Mouse (Mus musculus) liver, embryonic 13.5 days (tissue): ENCODE data around the gene Cela2a. TPM values are rescaled to one million over a fixed set of nuclear protein-coding genes. Genes with fewer than 3 reads are reported as not detected.
"Not testable (repeated sequence)": the region's sequence is repeated elsewhere in the genome, so short reads cannot be mapped to it uniquely, and the experiment has no call there.

Source experiments
- ATAC-seq: fragments of 200-750 bp; cut with Nextera tagmentation; 2 replicates; pipeline ENCODE4 v1.8.0; 2017; ENCODE audit warnings: low read depth, mild to moderate bottlenecking, moderate number of reproducible peaks, moderate library complexity
- DNase-seq: peaks from one replicate; pipeline ENCODE4 v3.0.0; 2022
- H3K27ac ChIP-seq: fragments of 300-500 bp; sonication (generic); 2 replicates; pipeline ENCODE4 v1.5.1; 2015; ENCODE audit warnings: moderate library complexity, mild to moderate bottlenecking, inconsistent platforms
- H3K27me3 ChIP-seq: fragments of 300-500 bp; sonication (generic); 2 replicates; pipeline ENCODE4 v1.6.1; 2015; ENCODE audit warnings: mild to moderate bottlenecking, inconsistent platforms
- H3K36me3 ChIP-seq: fragments of 300-500 bp; sonication (generic); 2 replicates; pipeline ENCODE4 v1.6.1; 2015; ENCODE audit warnings: mild to moderate bottlenecking, inconsistent platforms
- H3K4me1 ChIP-seq: fragments of 300-500 bp; sonication (generic); replicated peaks from 2 replicates; pipeline ENCODE4 v1.6.1; 2015; ENCODE audit warnings: inconsistent platforms
- H3K4me2 ChIP-seq: fragments of 300-500 bp; sonication (generic); 2 replicates; pipeline ENCODE4 v1.6.1; 2015; ENCODE audit warnings: inconsistent platforms, mild to moderate bottlenecking, moderate library complexity
- H3K4me3 ChIP-seq: fragments of 300-500 bp; sonication (generic); replicated peaks from 2 replicates; pipeline ENCODE4 v1.5.1; 2015; ENCODE audit warnings: mild to moderate bottlenecking, inconsistent platforms
- H3K9ac ChIP-seq: fragments of 300-500 bp; sonication (generic); 2 replicates; pipeline ENCODE4 v1.6.1; 2015; ENCODE audit warnings: mild to moderate bottlenecking, inconsistent platforms
- H3K9me3 ChIP-seq: fragments of 300-500 bp; sonication (generic); replicated peaks from 2 replicates; pipeline ENCODE4 v1.6.1; 2016; ENCODE audit warnings: inconsistent platforms
- WGBS: fragments of 180-500 bp; shearing (Covaris S2); methylation state at CpG from one replicate; pipeline ENCODE4 v1.1.7; 2015; ENCODE audit not compliant: insufficient replicate concordance; 5-methylcytosine and 5-hydroxymethylcytosine counted together
- polyA plus RNA-seq: library from polyadenylated mRNA; unstranded; fragments of >200 nt; fragmentation: Nextera tagmentation; extraction: Ambion mirVana; gene quantifications from 2 replicates; pipeline ENCODE4 v1.2.1, GENCODE M21; 2015

Gene Cela2a
- polyA plus RNA-seq, 1 experiment from 2014 or later = 0.18 TPM

DNA sequence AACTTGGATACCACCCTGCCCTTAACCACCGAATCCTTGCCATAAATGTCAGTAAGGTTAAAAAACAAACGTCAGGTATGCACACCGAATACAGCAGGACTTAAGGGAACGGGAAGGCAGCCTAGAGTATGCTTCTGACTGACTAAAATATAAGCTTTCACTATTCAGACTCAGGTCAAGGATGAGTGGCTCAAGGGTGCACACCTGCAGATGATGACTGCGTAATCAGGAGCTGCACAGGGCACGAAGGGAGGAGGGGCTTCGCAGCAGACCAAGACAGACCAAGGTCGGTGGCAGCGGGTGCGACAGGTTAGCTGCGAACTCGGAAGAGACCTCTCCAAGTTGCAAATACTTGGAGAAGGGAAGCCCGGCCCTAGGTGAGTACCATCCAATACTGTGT lies 39.8 kb downstream of the Cela2a start:
- Histone ChIP-seq H3K4me1 (peaks cover 18% of the 10 kb centered on the region), H3K4me3 (no peak overlapping the region), H3K27me3 (no peaks in the 10 kb centered on the region), H3K9me3 (no peaks in the 10 kb centered on the region), H3K4me2 (no peak overlapping the region), H3K9ac (0 out of 2 replicates have a peak overlapping the region, but pooled peaks have one; percentile 6), H3K36me3 (peaks cover 72% of the 10 kb centered on the region), H3K27ac (no peak overlapping the region)
- DNase-seq (no peak), ATAC-seq (no peak)
- 87% methylated on average over 13 of the region's 13 CpGs for WGBS

DNA sequence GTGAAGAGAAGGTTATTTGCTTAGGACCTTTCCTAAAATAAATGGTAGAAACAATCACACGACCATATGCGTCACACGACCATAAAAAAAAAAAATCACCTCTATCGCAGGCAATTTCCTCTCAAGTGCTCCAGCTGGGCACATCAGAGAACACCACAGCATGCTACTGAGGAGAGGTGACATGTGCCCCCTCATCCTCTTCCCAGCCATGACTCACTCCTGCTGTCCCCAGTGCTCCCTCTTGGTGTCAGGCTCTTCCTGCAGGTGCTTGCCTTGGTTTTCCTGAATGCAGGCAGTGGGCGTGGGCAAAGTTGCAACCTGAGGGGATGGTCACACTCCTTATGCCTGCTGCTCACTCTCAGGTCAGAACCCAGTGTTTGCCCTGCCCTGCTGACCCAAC lies 41.1 kb downstream of the Cela2a start:
- ATAC-seq (no peak), DNase-seq (no peak)
- H3K4me2 ChIP-seq = no peak overlapping the region
- no peak overlapping the region for H3K4me3 ChIP-seq
- H3K9me3 ChIP-seq = no peaks in the 10 kb centered on the region
- H3K4me1 ChIP-seq = peaks cover 11% of the 10 kb centered on the region
- H3K36me3 ChIP-seq = peaks cover 85% of the 10 kb centered on the region
- H3K27ac ChIP-seq = no peak overlapping the region
- 84% methylated on average over 5 of the region's 5 CpGs for WGBS
- no peaks in the 10 kb centered on the region for H3K27me3 ChIP-seq
- no peak overlapping the region for H3K9ac ChIP-seq

DNA sequence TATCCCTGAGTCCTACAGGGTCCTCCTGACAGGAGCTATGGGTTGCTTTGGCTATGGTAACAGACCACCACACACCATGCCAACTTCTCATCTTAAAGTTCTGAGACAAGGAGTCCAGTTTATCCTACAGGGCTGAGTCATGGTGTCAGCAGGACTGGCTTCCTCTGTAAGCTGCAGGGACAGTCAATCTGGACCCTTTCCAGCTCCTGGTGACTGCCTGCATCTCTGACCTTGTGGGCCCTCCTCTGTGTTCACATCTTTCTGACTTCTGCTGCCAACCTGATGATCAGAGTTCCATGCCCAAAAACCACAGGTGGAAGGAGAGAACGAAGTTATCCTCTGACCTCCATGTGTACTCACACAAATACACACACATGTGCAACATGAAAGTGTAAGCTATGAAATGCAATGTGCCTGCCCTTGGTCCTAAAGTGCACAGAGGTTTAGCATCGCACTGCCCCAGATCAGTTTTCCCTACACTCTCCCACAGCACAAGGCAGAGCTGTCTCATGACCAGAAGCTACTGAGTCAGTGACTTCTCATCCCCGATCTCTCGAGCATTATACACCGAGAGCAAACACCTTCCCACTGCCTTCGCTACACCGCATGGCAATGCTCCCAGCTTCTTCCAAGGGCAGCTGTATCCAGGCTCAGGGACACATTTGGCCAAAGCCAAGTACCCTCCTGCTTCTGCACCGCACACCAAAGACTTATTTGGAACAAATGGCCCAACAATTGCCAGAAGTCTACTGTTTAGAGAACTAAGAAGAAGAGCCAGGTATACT lies 44.6 kb downstream of the Cela2a start:
- Histone ChIP-seq H3K4me3 (no peak overlapping the region), H3K27me3 (no peaks in the 10 kb centered on the region), H3K27ac (no peak overlapping the region; the same call in 1 of the 2 replicates), H3K4me1 (no peaks in the 10 kb centered on the region; the same call in 1 of the 2 replicates), H3K4me2 (no peak overlapping the region), H3K9me3 (no peaks in the 10 kb centered on the region), H3K9ac (no peak overlapping the region), H3K36me3 (peaks cover 97% of the 10 kb centered on the region)
- 89% methylated on average over 8 of the region's 8 CpGs for whole genome bisulfite sequencing
- ATAC-seq = no peak
- no peak for DNase-seq

DNA sequence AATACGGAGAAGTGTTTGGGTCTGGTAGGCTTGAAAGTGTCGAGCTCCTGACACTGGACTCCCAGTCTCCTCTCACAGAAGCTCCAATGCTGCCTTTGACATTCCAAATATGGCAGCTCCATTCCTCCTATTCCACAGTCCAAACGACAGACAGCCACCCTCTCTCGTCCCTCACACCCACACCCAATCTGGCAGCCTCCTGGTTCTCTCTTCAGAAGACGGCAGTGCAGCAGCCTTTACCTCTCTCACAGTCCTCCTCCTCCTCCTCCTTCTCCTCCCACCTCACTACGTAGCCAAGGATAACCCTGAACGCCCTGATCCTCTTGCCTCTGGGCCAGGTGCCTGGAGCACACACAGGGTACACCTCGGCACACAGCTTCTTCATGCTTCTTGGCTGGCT lies 46.1 kb downstream of the Cela2a start:
- H3K9ac ChIP-seq = no peak overlapping the region
- no peaks in the 10 kb centered on the region for H3K9me3 ChIP-seq
- 84% methylated on average over 8 of the region's 8 CpGs for WGBS
- H3K4me3 ChIP-seq = no peak overlapping the region
- H3K27ac ChIP-seq = peak overlapping the region; percentile 15; the same call in 1 of the 2 replicates
- H3K4me2 ChIP-seq = no peak overlapping the region
- no peaks in the 10 kb centered on the region for H3K27me3 ChIP-seq
- DNase-seq (no peak), ATAC-seq (no peak)
- peaks cover 97% of the 10 kb centered on the region for H3K36me3 ChIP-seq
- no peaks in the 10 kb centered on the region; the same call in 1 of the 2 replicates for H3K4me1 ChIP-seq

DNA sequence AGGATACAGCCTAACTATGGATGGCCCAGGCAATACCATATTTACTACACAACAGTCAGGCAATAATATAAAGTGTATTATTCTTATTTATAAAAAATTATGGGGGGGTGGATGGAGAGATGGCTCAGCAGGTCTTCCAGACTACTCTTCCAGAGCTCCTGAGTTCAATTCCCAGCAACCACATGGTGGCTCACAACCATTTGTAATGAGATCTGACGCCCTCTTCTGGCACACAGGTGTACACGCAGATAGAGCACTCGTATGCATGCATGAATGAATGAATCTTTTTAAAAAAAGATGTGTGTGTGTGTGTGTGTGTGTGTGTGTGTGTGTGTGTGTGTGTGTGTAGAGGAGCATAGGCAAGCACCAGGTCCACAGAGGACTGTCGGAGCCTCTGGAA lies 52.9 kb downstream of the Cela2a start:
- Histone ChIP-seq H3K36me3 (peaks cover 91% of the 10 kb centered on the region), H3K4me1 (peaks cover 48% of the 10 kb centered on the region), H3K27ac (peak overlapping the region; percentile 58)
- not testable (repeated sequence) for H3K9ac ChIP-seq, H3K27me3 ChIP-seq, H3K4me3 ChIP-seq, DNase-seq, H3K9me3 ChIP-seq, ATAC-seq, H3K4me2 ChIP-seq
- WGBS = 85% methylated on average over 4 of the region's 4 CpGs

DNA sequence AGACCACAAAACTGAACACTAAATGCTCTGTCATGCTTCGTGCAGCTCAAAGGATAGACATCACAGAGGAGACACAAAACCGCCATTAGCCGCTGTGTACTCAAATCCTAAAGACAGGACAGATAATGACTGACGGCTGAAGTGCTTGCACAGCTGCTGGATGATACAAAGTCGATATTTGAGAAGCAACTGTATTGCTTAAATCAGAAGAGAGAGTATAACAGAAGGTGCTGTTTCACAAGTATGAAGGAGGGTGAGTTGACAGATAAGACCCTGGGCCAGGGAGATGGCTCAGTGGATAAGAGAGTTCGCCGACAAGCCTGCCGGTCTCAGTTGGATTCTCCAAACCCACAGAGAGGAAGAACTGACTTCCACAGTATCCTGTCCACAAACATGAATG lies 54.1 kb downstream of the Cela2a start:
- ATAC-seq (no peak), DNase-seq (no peak)
- Histone ChIP-seq H3K9me3 (no peaks in the 10 kb centered on the region), H3K4me3 (no peak overlapping the region), H3K4me2 (no peak overlapping the region), H3K9ac (0 out of 2 replicates have a peak overlapping the region, but pooled peaks have one; percentile 10), H3K36me3 (peaks cover 86% of the 10 kb centered on the region), H3K27me3 (no peaks in the 10 kb centered on the region), H3K4me1 (peaks cover 60% of the 10 kb centered on the region), H3K27ac (peak overlapping the region; percentile 90)
- WGBS = 15% methylated on average over 8 of the region's 8 CpGs

DNA sequence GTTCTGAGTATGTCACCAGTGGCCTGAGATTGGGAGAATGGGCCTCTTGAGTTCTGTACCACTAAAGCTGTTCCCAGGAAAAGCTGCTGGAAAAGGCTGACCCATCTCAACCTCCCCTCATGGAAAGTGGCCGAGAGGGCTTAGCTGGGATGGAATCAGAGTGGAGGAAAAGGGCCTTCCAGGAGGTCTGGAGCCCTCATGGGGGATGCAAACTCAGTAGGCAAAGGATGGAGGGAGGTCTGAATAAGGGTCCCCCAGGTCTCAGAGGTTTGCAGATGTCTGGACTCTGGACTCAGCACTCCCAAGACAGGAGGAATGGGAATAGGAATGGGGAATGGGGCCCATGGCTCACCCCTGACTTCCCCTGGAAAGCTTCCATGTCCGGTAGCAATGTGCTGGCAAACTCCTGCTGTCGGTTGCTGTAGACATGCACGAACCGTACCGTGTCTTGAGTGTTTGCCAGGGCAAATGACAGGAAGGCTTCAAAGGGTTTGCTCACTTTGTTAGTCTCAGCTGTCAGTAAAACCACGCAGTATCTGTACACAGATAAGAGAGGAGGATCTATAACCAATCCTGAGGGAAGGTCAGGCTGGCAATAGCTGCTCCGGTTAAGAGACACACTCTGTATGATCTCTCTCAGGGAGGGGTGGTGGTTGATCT lies 56.3 kb downstream of the Cela2a start:
- peak overlapping the region; percentile 90 for H3K27ac ChIP-seq
- peaks cover 80% of the 10 kb centered on the region for H3K36me3 ChIP-seq

DNA sequence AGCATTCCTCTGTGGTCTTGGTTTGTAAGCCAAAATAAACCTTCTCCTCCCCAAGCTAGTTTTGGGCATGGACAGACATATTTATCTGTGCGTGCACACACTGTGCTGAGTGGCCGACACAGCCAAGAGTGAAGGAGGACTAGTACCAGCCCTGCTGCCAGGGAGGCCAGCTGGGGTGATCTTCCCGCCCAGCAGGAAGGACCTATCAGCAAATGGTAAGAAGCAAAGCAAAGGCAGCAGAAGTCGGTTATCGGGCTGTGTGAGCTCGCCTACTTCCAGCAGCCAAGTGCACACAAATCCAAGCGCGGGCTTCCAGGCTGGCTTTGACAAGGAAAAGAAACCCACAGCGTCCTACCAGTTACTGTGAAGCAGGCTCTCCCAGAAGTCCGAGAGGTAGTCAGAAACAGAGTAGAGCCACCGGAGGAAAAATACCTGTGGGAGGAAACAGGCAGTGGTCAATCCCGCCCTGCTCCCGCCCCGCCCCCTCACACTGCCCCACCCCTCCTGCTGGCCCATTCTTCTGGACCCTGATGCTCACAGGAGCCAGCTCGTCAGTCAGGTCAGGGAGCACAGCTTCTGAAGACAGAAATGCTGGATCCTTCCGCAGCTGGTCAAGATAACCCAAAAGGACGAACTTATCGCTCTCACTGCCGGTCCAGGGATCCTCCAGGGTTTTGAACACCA lies 58.5 kb downstream of the Cela2a start:
- Histone ChIP-seq H3K4me1 (peaks cover 75% of the 10 kb centered on the region), H3K27ac (peak overlapping the region; percentile 90), H3K4me3 (peak overlapping the region; percentile 30), H3K9ac (peak overlapping the region; percentile 63), H3K36me3 (peaks cover 81% of the 10 kb centered on the region), H3K27me3 (no peaks in the 10 kb centered on the region), H3K9me3 (no peaks in the 10 kb centered on the region), H3K4me2 (peak overlapping the region; percentile 62)
- DNase-seq (peak; percentile 60), ATAC-seq (peak; percentile 94)
- WGBS = 48% methylated on average over 19 of the region's 19 CpGs

More for the DNA sequence above, 56.3 kb downstream of the Cela2a start:
- H3K9me3 ChIP-seq = no peaks in the 10 kb centered on the region
- ATAC-seq (no peak), DNase-seq (no peak)
- WGBS = 55% methylated on average over 8 of the region's 8 CpGs
- H3K4me3 ChIP-seq = no peak overlapping the region
- peaks cover 74% of the 10 kb centered on the region for H3K4me1 ChIP-seq
- no peaks in the 10 kb centered on the region for H3K27me3 ChIP-seq
- peak overlapping the region; percentile 37; the same call in 1 of the 2 replicates for H3K9ac ChIP-seq
- H3K4me2 ChIP-seq = no peak overlapping the region

DNA sequence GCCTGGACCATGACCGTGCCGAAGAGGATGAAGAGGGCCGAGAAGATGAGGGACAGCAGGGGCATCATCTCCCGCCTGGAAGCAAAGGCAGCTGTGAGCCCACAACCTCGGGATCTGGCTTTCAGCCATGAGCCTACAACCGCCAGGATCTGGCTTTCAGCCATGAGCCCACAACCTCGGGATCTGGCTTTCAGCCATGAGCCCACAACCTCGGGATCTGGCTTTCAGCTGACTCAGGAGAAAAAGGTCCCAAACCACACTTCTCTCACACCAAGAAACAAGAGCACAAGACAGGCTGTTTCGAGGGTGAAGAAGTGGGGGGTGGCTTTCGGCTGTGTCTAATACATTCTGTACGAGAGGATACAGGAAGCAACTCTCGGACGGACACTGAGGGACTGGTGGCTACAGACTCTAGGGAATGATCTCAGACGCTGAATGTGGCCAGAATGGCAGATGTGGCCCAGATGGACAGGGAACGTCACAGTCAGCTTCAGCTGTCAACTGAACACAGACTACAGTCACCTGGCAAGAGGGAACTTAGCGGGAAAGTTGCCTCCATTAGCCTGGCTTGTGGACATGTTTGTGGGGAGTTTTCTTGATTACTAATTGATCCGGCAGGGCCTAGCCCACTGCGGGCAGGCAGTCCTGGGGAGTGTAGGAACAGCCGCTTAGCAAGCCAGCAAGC lies 59.1 kb downstream of the Cela2a start:
- ATAC-seq (no peak), DNase-seq (no peak)
- Histone ChIP-seq H3K4me3 (peak overlapping the region; percentile 30), H3K27ac (peak overlapping the region; percentile 90), H3K9me3 (no peaks in the 10 kb centered on the region), H3K4me1 (peaks cover 69% of the 10 kb centered on the region), H3K36me3 (peaks cover 82% of the 10 kb centered on the region), H3K27me3 (no peaks in the 10 kb centered on the region), H3K9ac (peak overlapping the region; percentile 63), H3K4me2 (peak overlapping the region; percentile 62)
- WGBS = 71% methylated on average over 19 of the region's 19 CpGs

DNA sequence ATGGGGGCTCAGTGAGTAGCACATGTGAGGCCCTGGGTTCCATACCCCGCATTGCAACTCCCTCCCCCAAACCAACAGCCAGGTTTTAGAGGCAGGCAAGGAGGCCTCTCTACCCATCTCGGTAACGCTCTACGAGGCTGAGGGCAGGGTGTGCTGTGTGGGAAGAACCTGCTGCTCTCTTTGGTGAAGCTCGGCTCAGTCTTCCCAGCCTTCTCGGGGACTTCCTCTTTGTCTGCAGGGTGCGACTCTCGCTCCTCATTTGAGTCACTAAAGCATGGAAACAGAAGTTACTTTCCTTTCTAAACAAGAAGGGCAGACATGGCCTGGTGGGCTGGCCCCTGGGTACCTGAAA lies 59.7 kb downstream of the Cela2a start:
- Histone ChIP-seq H3K4me2 (peak overlapping the region; percentile 62), H3K36me3 (peaks cover 82% of the 10 kb centered on the region), H3K27me3 (no peaks in the 10 kb centered on the region), H3K4me1 (peaks cover 64% of the 10 kb centered on the region), H3K9ac (peak overlapping the region; percentile 63), H3K4me3 (no peak overlapping the region), H3K27ac (peak overlapping the region; percentile 90), H3K9me3 (no peaks in the 10 kb centered on the region)
- 51% methylated on average over 8 of the region's 8 CpGs for WGBS
- DNase-seq = no peak
- no peak for ATAC-seq

DNA sequence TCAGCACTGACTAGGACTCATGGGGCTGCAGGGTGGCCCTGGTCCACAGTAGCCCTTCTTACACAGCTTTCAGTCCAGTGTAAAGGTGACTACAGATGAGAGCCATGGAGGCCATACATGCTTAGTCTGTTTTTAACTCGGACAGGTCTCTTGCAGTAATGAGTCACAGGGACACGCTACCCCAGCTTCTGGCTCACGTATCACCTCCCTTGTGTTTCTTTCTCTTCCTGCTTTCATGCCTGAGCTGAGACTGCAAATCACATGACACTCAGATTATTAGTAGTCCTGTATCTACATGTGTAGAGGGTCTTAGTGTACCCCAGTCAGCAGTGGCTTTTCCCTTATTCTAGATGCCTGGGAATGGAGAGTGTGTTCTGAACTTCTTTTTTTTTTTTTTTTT lies 61.0 kb downstream of the Cela2a start:
- peak overlapping the region; percentile 31; the same call in 1 of the 2 replicates for H3K27ac ChIP-seq
- WGBS = 92% methylated on average over 3 of the region's 3 CpGs
- no peaks in the 10 kb centered on the region for H3K9me3 ChIP-seq
- H3K4me1 ChIP-seq = peaks cover 64% of the 10 kb centered on the region
- no peak overlapping the region for H3K4me3 ChIP-seq
- ATAC-seq (no peak), DNase-seq (no peak)
- no peaks in the 10 kb centered on the region for H3K27me3 ChIP-seq
- peaks cover 76% of the 10 kb centered on the region for H3K36me3 ChIP-seq
- H3K4me2 ChIP-seq = no peak overlapping the region
- H3K9ac ChIP-seq = no peak overlapping the region
